Mouse (Mus musculus) myocyte (in vitro differentiated cells): ENCODE results near the gene Gm48551. TPM values are rescaled to one million over a fixed set of nuclear protein-coding genes. Genes with fewer than 3 reads are reported as not detected.
A peak's percentile ranks its signal among the peaks of the same experiment; 100 is the strongest.

ENCODE experiments used
- H3K27me3 ChIP-seq: one replicate; pipeline ENCODE4 v1.6.1; 2011; ENCODE audit not compliant: control insufficient read depth, insufficient read depth, insufficient read length
- H3K36me3 ChIP-seq: one replicate; pipeline ENCODE4 v1.6.1; 2011; ENCODE audit not compliant: control insufficient read depth, insufficient read depth
- H3K4me2 ChIP-seq: one replicate; pipeline ENCODE4 v1.6.1; 2011; ENCODE audit warnings: low read depth, control low read depth
- H3K4me3 ChIP-seq: one replicate; pipeline ENCODE4 v1.5.1; 2011; ENCODE audit warnings: mild to moderate bottlenecking, control low read depth, moderate library complexity
- H3K79me2 ChIP-seq: one replicate; pipeline ENCODE4 v1.6.1; 2011; ENCODE audit not compliant: control insufficient read depth, insufficient read depth
- H3ac ChIP-seq: one replicate; pipeline ENCODE4 v1.6.1; 2011; ENCODE audit not compliant: control insufficient read depth, insufficient read length
- CEBPB ChIP-seq: IDR thresholded peaks from 2 replicates; pipeline ENCODE4 v1.6.1; 2011; ENCODE audit warnings: mild to moderate bottlenecking, moderate library complexity; ENCODE audit not compliant: poor library complexity, insufficient read depth, severe bottlenecking
- E2F4 ChIP-seq: IDR thresholded peaks from one replicate; pipeline ENCODE4 v1.6.1; 2011; ENCODE audit warnings: mild to moderate bottlenecking, control low read depth, moderate library complexity; ENCODE audit not compliant: insufficient read depth
- MAX ChIP-seq: IDR thresholded peaks from one replicate; pipeline ENCODE4 v1.6.1; 2011; ENCODE audit warnings: low read depth, mild to moderate bottlenecking, control low read depth
- MYOD1 ChIP-seq, 3 experiments: IDR thresholded peaks; one replicate each; pipeline ENCODE4 v1.6.1; 2011; ENCODE audit warnings: control low read depth in 2 of 3, low read depth in 2 of 3, mild to moderate bottlenecking in 2 of 3, moderate library complexity in 1 of 3; ENCODE audit not compliant: insufficient read length in 2 of 3, control insufficient read depth in 1 of 3
- MYOG ChIP-seq, 3 experiments: IDR thresholded peaks; one replicate each; pipeline ENCODE4 v1.6.1; 2011; ENCODE audit warnings: control low read depth in 2 of 3, low read depth in 2 of 3, mild to moderate bottlenecking in 2 of 3; ENCODE audit not compliant: insufficient read length in 2 of 3, control insufficient read depth in 1 of 3, insufficient read depth in 1 of 3
- POLR2A ChIP-seq: IDR thresholded peaks from one replicate; pipeline ENCODE4 v1.6.1; 2011; ENCODE audit warnings: low read depth, mild to moderate bottlenecking, control low read depth, moderate library complexity; ENCODE audit not compliant: insufficient read length
- POLR2AphosphoS2 ChIP-seq: IDR thresholded peaks from one replicate; pipeline ENCODE4 v1.6.1; 2011; ENCODE audit warnings: low read depth, control low read depth; ENCODE audit not compliant: insufficient read length
- REST ChIP-seq: IDR thresholded peaks from one replicate; pipeline ENCODE4 v1.6.1; 2011; ENCODE audit warnings: mild to moderate bottlenecking, control low read depth, moderate library complexity; ENCODE audit not compliant: insufficient read depth, insufficient read length
- SRF ChIP-seq: IDR thresholded peaks from one replicate; pipeline ENCODE4 v1.6.1; 2011; ENCODE audit warnings: low read depth; ENCODE audit not compliant: control insufficient read depth, insufficient read length
- TCF12 ChIP-seq: IDR thresholded peaks from one replicate; pipeline ENCODE4 v1.6.1; 2011; ENCODE audit warnings: mild to moderate bottlenecking, control low read depth; ENCODE audit not compliant: poor library complexity, insufficient read depth, severe bottlenecking
- TCF3 ChIP-seq: IDR thresholded peaks from one replicate; pipeline ENCODE4 v1.6.1; 2011; ENCODE audit warnings: low read depth, control low read depth; ENCODE audit not compliant: insufficient read length
- USF1 ChIP-seq: IDR thresholded peaks from one replicate; pipeline ENCODE4 v1.6.1; 2011; ENCODE audit warnings: low read depth, mild to moderate bottlenecking, control low read depth, moderate library complexity
- polyA plus RNA-seq: library from polyadenylated mRNA; unstranded; fragments of >200 nt; fragmentation: generic; extraction: Trizol; gene quantifications from one replicate; pipeline ENCODE4 v1.2.1, GENCODE M21; 2012; ENCODE audit warnings: missing spikeins

The Gm48551 gene
- polyA plus RNA-seq, 1 experiment = 1.7 TPM

DNA sequence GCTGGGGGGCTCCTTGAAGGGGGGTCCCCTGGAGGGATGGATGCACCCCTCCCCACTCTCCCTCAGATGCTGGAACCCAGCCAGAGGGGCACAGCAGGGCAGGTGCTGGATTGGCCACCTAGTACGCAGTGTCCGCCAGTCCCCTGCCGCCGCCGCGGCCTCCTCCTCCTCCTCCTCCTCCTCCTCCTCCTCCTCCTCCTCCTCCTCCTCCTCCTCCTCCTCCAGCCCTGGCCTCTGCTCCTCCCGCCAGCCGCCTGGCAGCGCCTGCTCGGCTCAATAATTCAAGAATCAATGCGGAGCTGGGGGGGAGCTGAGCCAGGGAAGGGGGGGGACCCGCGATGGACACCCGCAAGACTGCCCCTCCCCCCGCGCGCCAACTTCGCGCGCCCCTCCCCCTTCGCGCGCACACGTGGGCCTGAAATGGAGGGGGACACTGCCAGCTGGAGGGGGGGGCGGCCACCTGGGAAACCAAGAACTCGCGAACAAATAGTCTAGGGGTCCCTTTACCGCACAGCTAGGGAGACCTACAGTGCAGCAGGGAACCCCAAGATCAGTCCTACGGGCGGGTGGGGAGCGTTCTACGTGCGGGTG lies 41.9 kb downstream of the Gm48551 start:
- no peak for TF ChIP-seq USF1
- peak; percentile 9 for TF ChIP-seq POLR2A
- no peak for TF ChIP-seq E2F4
- peak in 2 of 3 experiments; percentile 4 to 48 for TF ChIP-seq MYOD1 (IDR thresholded peaks at IDR 0.05; ENCODE audit: control insufficient read depth in 1 of 3, insufficient read length in 2 of 3, low read depth in 2 of 3)
- TF ChIP-seq POLR2AphosphoS2 = peak; percentile 26
- no peaks in the 10 kb centered on the region for H3K36me3 ChIP-seq
- peak overlapping the region; percentile 97 for H3K4me2 ChIP-seq
- peak overlapping the region; percentile 91 for H3K4me3 ChIP-seq
- no peaks in the 10 kb centered on the region for H3K27me3 ChIP-seq
- peaks cover 77% of the 10 kb centered on the region for H3K79me2 ChIP-seq
- peak overlapping the region; percentile 43 for H3ac ChIP-seq

DNA sequence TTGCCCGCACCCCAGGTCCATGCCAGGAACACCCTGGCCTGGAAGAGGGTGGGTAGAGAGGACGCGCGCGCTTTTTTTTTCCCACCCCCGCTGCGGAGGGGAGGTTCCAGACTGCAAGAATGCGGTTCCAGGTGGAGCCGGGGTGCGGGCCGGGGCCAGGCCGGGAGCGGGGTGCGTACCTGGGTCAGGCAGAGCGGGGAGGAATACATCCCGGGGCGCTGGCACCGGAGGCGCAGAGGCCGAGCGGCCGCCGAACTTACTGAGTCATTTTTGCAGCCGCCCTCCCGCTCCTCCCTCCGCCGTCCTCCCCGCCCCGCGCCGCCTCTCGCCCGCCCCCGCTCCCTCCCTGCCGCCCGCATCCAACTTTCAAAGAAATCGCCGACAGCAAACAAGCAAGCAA lies 42.6 kb downstream of the Gm48551 start:
- no peak for TF ChIP-seq MYOD1 (IDR thresholded peaks at IDR 0.05; ENCODE audit: control insufficient read depth in 1 of 3, insufficient read length in 2 of 3, low read depth in 2 of 3)
- no peak for TF ChIP-seq SRF
- TF ChIP-seq TCF3 = no peak
- no peak for TF ChIP-seq MAX
- peak; percentile 86 for TF ChIP-seq POLR2A
- no peak for TF ChIP-seq USF1
- TF ChIP-seq REST = no peak
- TF ChIP-seq CEBPB = no peak
- no peak for TF ChIP-seq MYOG (IDR thresholded peaks at IDR 0.05; ENCODE audit: control insufficient read depth in 1 of 3, insufficient read depth in 1 of 3, insufficient read length in 2 of 3, low read depth in 2 of 3)
- TF ChIP-seq POLR2AphosphoS2 = peak; percentile 91
- TF ChIP-seq TCF12 = no peak
- TF ChIP-seq E2F4 = no peak
- H3K36me3 ChIP-seq = no peaks in the 10 kb centered on the region
- peak overlapping the region; percentile 86 for H3K4me2 ChIP-seq
- H3K79me2 ChIP-seq = peaks cover 70% of the 10 kb centered on the region
- peak overlapping the region; percentile 91 for H3K4me3 ChIP-seq
- no peaks in the 10 kb centered on the region for H3K27me3 ChIP-seq
- peak overlapping the region; percentile 43 for H3ac ChIP-seq

DNA sequence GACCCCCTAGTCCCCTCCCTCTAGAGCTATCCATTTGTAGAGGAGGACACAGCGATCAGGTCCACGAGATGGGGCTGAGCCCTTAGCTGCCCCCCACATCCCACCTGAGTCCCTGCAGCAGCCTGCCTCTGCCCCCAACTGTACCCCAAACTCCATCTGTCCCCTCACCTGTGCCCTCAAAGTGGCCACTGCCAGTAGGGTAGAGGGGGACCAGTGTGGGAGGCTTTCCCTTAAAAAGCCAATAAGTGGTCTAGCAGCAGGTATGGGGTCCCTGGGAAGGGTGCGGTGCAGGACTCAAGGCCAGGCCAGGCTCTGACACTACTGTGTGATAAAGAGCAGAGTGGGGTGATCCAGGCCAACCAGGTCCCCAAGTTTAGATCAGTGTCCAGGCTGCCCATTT lies 43.1 kb downstream of the Gm48551 start:
- H3K36me3 ChIP-seq = no peaks in the 10 kb centered on the region
- peak overlapping the region; percentile 43 for H3ac ChIP-seq
- H3K27me3 ChIP-seq = no peaks in the 10 kb centered on the region
- TF ChIP-seq REST (no peak), POLR2AphosphoS2 (no peak), E2F4 (no peak), MYOG (IDR thresholded peaks at IDR 0.05; ENCODE audit: control insufficient read depth in 1 of 3, insufficient read depth in 1 of 3, insufficient read length in 2 of 3, low read depth in 2 of 3) (no peak), TCF3 (no peak), SRF (no peak), MYOD1 (IDR thresholded peaks at IDR 0.05; ENCODE audit: control insufficient read depth in 1 of 3, insufficient read length in 2 of 3, low read depth in 2 of 3) (no peak), USF1 (no peak), POLR2A (no peak), MAX (no peak), CEBPB (no peak), TCF12 (no peak)
- H3K79me2 ChIP-seq = peaks cover 65% of the 10 kb centered on the region
- peak overlapping the region; percentile 91 for H3K4me3 ChIP-seq
- peak overlapping the region; percentile 86 for H3K4me2 ChIP-seq

DNA sequence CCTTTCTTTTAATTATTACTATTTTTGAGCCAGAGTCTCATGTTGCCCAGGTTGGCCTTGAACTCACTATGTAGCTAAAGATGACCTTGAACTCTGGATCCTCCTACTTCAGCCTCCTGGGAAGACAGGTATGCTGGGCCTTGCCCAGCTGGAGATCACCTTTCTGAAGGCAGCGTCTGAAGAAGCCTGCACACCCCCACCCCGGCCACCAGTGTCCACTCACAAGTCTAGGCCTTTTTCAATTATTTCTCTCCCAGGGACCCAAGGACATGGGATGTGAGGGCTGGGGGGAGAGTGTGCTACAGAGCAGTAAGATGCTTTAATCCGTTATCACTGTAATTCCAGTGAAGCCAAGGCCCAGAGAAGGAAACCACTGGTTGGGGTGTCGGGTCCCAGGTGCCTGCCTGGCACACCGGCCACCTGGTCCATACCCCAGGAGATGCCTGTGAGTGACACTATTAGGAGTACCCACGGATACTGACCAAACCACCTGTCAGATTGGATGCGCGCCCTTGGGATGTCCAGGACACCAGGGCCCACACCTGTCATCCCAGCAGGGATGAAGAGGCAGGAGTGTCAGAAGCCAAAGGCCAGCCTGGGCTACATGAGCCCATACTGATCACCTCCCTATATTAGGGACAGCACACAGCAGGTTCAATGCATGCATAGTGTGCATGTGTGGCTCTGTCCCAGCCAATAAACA lies 43.7 kb downstream of the Gm48551 start:
- H3K79me2 ChIP-seq = peaks cover 59% of the 10 kb centered on the region
- H3K4me2 ChIP-seq = no peak overlapping the region
- H3K36me3 ChIP-seq = no peaks in the 10 kb centered on the region
- peak overlapping the region; percentile 91 for H3K4me3 ChIP-seq
- H3K27me3 ChIP-seq = no peaks in the 10 kb centered on the region
- H3ac ChIP-seq = no peak overlapping the region
- TF ChIP-seq SRF (no peak), USF1 (no peak), POLR2A (no peak), POLR2AphosphoS2 (no peak), MAX (no peak), E2F4 (no peak), TCF3 (no peak), MYOG (IDR thresholded peaks at IDR 0.05; ENCODE audit: control insufficient read depth in 1 of 3, insufficient read depth in 1 of 3, insufficient read length in 2 of 3, low read depth in 2 of 3) (peak in 1 of 3 experiments; percentile 33), CEBPB (no peak), REST (no peak), TCF12 (no peak), MYOD1 (IDR thresholded peaks at IDR 0.05; ENCODE audit: control insufficient read depth in 1 of 3, insufficient read length in 2 of 3, low read depth in 2 of 3) (peak in 1 of 3 experiments; percentile 51)
